Mouse (Mus musculus) liver, adult 2 months (tissue): Measurements from ENCODE around the gene Fubp1. TPM values are rescaled to one million over a fixed set of nuclear protein-coding genes. Genes with fewer than 3 reads are reported as not detected.
"Not testable (repeated sequence)": the region's sequence is repeated elsewhere in the genome, so short reads cannot be mapped to it uniquely, and the experiment has no call there.

ENCODE experiments used
- DNase-seq: peaks from one replicate; pipeline ENCODE4 v3.0.0-alpha.2; 2011; ENCODE audit warnings: low read depth, low spot score; ENCODE audit errors: extremely low read depth
- H3K27ac ChIP-seq: fragments of 200-500 bp; replicated peaks from 2 replicates; pipeline ENCODE4 v1.5.1; 2012; ENCODE audit warnings: low read depth, mild to moderate bottlenecking, control low read depth, inconsistent platforms, low read length; ENCODE audit not compliant: insufficient read depth
- H3K27me3 ChIP-seq: fragments of 200-500 bp; 2 replicates; pipeline ENCODE4 v1.6.1; 2012; ENCODE audit warnings: mild to moderate bottlenecking, moderate library complexity, low read length, inconsistent platforms; ENCODE audit not compliant: control insufficient read depth, insufficient read depth
- H3K36me3 ChIP-seq: fragments of 200-500 bp; 2 replicates; pipeline ENCODE4 v1.6.1; 2012; ENCODE audit warnings: low read length, inconsistent platforms; ENCODE audit not compliant: control insufficient read depth, insufficient read depth
- H3K4me1 ChIP-seq: fragments of 200-500 bp; 2 replicates; pipeline ENCODE4 v1.6.1; 2011; ENCODE audit warnings: low read length; ENCODE audit not compliant: control insufficient read depth, insufficient read depth
- H3K4me3 ChIP-seq: fragments of 200-500 bp; 2 replicates; pipeline ENCODE4 v1.5.1; 2011; ENCODE audit warnings: low read depth, mild to moderate bottlenecking, control low read depth, low read length, moderate library complexity; ENCODE audit not compliant: insufficient read depth
- H3K79me2 ChIP-seq: fragments of 200-500 bp; 2 replicates; pipeline ENCODE4 v1.6.1; 2012; ENCODE audit warnings: inconsistent platforms, mild to moderate bottlenecking, low read length, moderate library complexity; ENCODE audit not compliant: control insufficient read depth, insufficient read depth
- H3K9ac ChIP-seq: fragments of 200-500 bp; 2 replicates; pipeline ENCODE4 v1.6.1; 2012; ENCODE audit warnings: low read depth, mild to moderate bottlenecking, control low read depth, inconsistent platforms, low read length
- CTCF ChIP-seq: fragments of 200-500 bp; IDR thresholded peaks from 2 replicates; pipeline ENCODE4 v1.5.1; 2011; ENCODE audit warnings: low read depth, low read length, control low read depth
- POLR2A ChIP-seq: fragments of 200-500 bp; IDR thresholded peaks from 2 replicates; pipeline ENCODE4 v1.6.1; 2011; ENCODE audit warnings: low read length, control low read depth; ENCODE audit not compliant: insufficient read depth; ENCODE audit errors: extremely low read depth
- WGBS: fragments of 180-500 bp; shearing (Covaris S2); methylation state at CpG from one replicate; pipeline ENCODE4 v1.1.7; 2018; 5-methylcytosine and 5-hydroxymethylcytosine counted together
- polyA plus RNA-seq: library from polyadenylated mRNA; depleted of rRNA; stranded (reverse); fragments of >200 nt; gene quantifications from 2 replicates; pipeline ENCODE4 v1.2.3, GENCODE M21; 2012
- total RNA-seq: library from RNA; depleted of rRNA; stranded (reverse); fragments of >200 nt; gene quantifications from 2 replicates; pipeline ENCODE4 v1.2.3, GENCODE M21; 2014

The Fubp1 gene
- total and polyA plus RNA-seq, 2 experiments, result 28.1 to 61.9 TPM

- peaks cover 10% of the 10 kb centered on the region for H3K4me1 ChIP-seq
- no peak overlapping the region for H3K9ac ChIP-seq
- TF ChIP-seq CTCF (no peak), POLR2A (no peak)
- peak; percentile 83 for DNase-seq
- no peaks in the 10 kb centered on the region for H3K79me2 ChIP-seq
- no peak overlapping the region for H3K4me3 ChIP-seq
- H3K36me3 ChIP-seq, result no peaks in the 10 kb centered on the region
- WGBS, result 41% methylated on average over 1 of the region's 1 CpGs
- no peaks in the 10 kb centered on the region for H3K27me3 ChIP-seq
- peak overlapping the region; percentile 44; the same call in 1 of the 2 replicates for H3K27ac ChIP-seq
These were observed 40.3 kb downstream of the Fubp1 start for GRCm38 (mm10) chr3:152250487-152250886.

- Histone ChIP-seq H3K79me2 (no peaks in the 10 kb centered on the region), H3K27me3 (no peaks in the 10 kb centered on the region), H3K4me3 (no peak overlapping the region), H3K27ac (no peak overlapping the region), H3K4me1 (peaks cover 3% of the 10 kb centered on the region; the same call in 1 of the 2 replicates), H3K9ac (no peak overlapping the region), H3K36me3 (no peaks in the 10 kb centered on the region)
- 84% methylated on average over 3 of the region's 3 CpGs for WGBS
- TF ChIP-seq CTCF (no peak), POLR2A (no peak)
- no peak for DNase-seq
These were observed 47.3 kb downstream of the Fubp1 start for GRCm38 (mm10) chr3:152257528-152257927.

DNA sequence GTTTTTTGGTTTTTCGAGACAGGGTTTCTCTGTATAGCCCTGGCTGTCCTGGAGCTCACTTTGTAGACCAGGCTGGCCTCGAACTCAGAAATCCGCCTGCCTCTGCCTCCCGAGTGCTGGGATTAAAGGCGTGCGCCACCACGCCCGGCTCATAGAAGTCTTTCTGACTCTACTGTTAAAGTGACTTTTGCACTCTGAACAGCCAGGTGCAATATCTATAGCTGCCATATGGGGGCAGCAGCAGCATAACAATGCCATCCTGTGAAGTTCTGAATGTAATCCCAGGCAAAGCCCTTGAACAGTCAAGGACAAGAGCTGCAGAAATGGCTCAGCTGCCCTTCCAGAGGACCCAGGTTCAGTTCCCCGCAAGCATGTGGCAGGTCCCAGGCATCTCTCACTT, 49.2 kb downstream of the Fubp1 start:
- not testable (repeated sequence) for H3K4me1 ChIP-seq, H3K36me3 ChIP-seq, H3K27ac ChIP-seq, H3K27me3 ChIP-seq, H3K9ac ChIP-seq, H3K4me3 ChIP-seq, H3K79me2 ChIP-seq
- peak; percentile 55 for TF ChIP-seq CTCF
- WGBS, result 13% methylated on average over 8 of the region's 9 CpGs
- peak; percentile 70 for DNase-seq

- H3K27me3 ChIP-seq, result 0 out of 2 replicates have a peak, but pooled peaks cover under 1% of the 10 kb centered on the region
- WGBS, result 97% methylated on average over 1 of the region's 1 CpGs
- no peak overlapping the region for H3K9ac ChIP-seq
These were observed 50.1 kb downstream of the Fubp1 start for GRCm38 (mm10) chr3:152260362-152260761.

GRCm38 (mm10) chr3:152261436-152261835, 51.2 kb downstream of the Fubp1 start:
- Histone ChIP-seq H3K4me1 (peaks cover 3% of the 10 kb centered on the region; the same call in 1 of the 2 replicates), H3K9ac (no peak overlapping the region), H3K4me3 (no peak overlapping the region), H3K36me3 (no peaks in the 10 kb centered on the region), H3K79me2 (no peaks in the 10 kb centered on the region), H3K27me3 (0 out of 2 replicates have a peak, but pooled peaks cover 5% of the 10 kb centered on the region), H3K27ac (peak overlapping the region; percentile 27; the same call in 1 of the 2 replicates)
- no peak for DNase-seq
- TF ChIP-seq POLR2A (no peak), CTCF (no peak)
- 56% methylated on average over 8 of the region's 8 CpGs for WGBS

More at GRCm38 (mm10) chr3:152260362-152260761, 50.1 kb downstream of the Fubp1 start:
- H3K4me3 ChIP-seq, result no peak overlapping the region
- peaks cover 3% of the 10 kb centered on the region; the same call in 1 of the 2 replicates for H3K4me1 ChIP-seq
- no peak for TF ChIP-seq CTCF
- TF ChIP-seq POLR2A, result no peak
- DNase-seq, result no peak
- no peaks in the 10 kb centered on the region for H3K79me2 ChIP-seq
- H3K27ac ChIP-seq, result no peak overlapping the region
- H3K36me3 ChIP-seq, result no peaks in the 10 kb centered on the region

DNA sequence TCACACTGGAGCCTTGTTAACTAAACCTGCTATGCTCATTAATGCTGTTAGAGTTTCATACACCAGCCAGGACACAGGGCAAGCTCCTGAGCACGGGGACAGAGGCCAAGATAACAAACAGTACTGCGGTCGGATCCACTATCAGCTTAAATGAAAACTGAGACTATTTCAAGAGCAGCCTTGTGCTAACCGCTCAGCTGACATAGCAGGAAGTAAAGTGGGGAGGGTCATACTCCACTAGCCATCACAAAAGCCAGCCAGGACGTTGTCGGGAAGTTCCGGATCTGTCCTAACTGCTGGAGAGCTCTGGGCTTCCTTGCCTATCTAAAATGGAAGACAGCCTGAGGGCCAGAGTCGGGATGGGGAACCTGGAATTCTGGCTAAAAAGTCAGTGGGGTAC, 51.7 kb downstream of the Fubp1 start:
- no peak for TF ChIP-seq POLR2A
- no peak for TF ChIP-seq CTCF
- 26% methylated on average over 8 of the region's 8 CpGs for WGBS
- peak overlapping the region; percentile 55 for H3K27ac ChIP-seq
- H3K4me1 ChIP-seq, result peaks cover 3% of the 10 kb centered on the region; the same call in 1 of the 2 replicates
- H3K36me3 ChIP-seq, result no peaks in the 10 kb centered on the region
- no peaks in the 10 kb centered on the region for H3K79me2 ChIP-seq
- peak; percentile 23 for DNase-seq
- H3K27me3 ChIP-seq, result 0 out of 2 replicates have a peak, but pooled peaks cover 5% of the 10 kb centered on the region
- no peak overlapping the region for H3K4me3 ChIP-seq
- no peak overlapping the region for H3K9ac ChIP-seq
